Mouse (Mus musculus) neural tube, embryonic 13.5 days (tissue): Measurements from ENCODE around the gene Panx1. TPM values are rescaled to one million over a fixed set of nuclear protein-coding genes. Genes with fewer than 3 reads are reported as not detected.

Source experiments
- ATAC-seq: fragments of 200-750 bp; cut with Nextera tagmentation; 2 replicates; pipeline ENCODE4 v1.8.0; 2017; ENCODE audit warnings: low read depth, mild to moderate bottlenecking, moderate TSS enrichment, moderate library complexity
- H3K27ac ChIP-seq: fragments of 300-500 bp; sonication (generic); replicated peaks from 2 replicates; pipeline ENCODE4 v1.5.1; 2015; ENCODE audit warnings: moderate library complexity, mild to moderate bottlenecking, inconsistent platforms
- H3K27me3 ChIP-seq: fragments of 300-500 bp; sonication (generic); 2 replicates; pipeline ENCODE4 v1.6.1; 2015; ENCODE audit warnings: mild to moderate bottlenecking, inconsistent platforms
- H3K36me3 ChIP-seq: fragments of 300-500 bp; sonication (generic); 2 replicates; pipeline ENCODE4 v1.6.1; 2015; ENCODE audit warnings: mild to moderate bottlenecking, inconsistent platforms
- H3K4me1 ChIP-seq: fragments of 300-500 bp; sonication (generic); replicated peaks from 2 replicates; pipeline ENCODE4 v1.6.1; 2015; ENCODE audit warnings: inconsistent platforms
- H3K4me2 ChIP-seq: fragments of 300-500 bp; sonication (generic); 2 replicates; pipeline ENCODE4 v1.6.1; 2015; ENCODE audit warnings: inconsistent platforms, mild to moderate bottlenecking, moderate library complexity
- H3K4me3 ChIP-seq: fragments of 300-500 bp; sonication (generic); 2 replicates; pipeline ENCODE4 v1.5.1; 2015; ENCODE audit warnings: mild to moderate bottlenecking, inconsistent platforms
- H3K9ac ChIP-seq: fragments of 300-500 bp; sonication (generic); 2 replicates; pipeline ENCODE4 v1.6.1; 2015; ENCODE audit warnings: moderate library complexity, mild to moderate bottlenecking, inconsistent platforms
- H3K9me3 ChIP-seq: fragments of 300-500 bp; sonication (generic); 2 replicates; pipeline ENCODE4 v1.6.1; 2016; ENCODE audit warnings: inconsistent platforms
- WGBS: fragments of 180-500 bp; shearing (Covaris S2); methylation state at CpG from one replicate; pipeline ENCODE4 v1.1.7; 2015; 5-methylcytosine and 5-hydroxymethylcytosine counted together
- polyA plus RNA-seq: library from polyadenylated mRNA; unstranded; fragments of >200 nt; fragmentation: Nextera tagmentation; extraction: Ambion mirVana; gene quantifications from 2 replicates; pipeline ENCODE4 v1.2.1, GENCODE M21; 2015

Panx1 gene
- polyA plus RNA-seq, result 139 and 157 TPM in 2 replicates

DNA sequence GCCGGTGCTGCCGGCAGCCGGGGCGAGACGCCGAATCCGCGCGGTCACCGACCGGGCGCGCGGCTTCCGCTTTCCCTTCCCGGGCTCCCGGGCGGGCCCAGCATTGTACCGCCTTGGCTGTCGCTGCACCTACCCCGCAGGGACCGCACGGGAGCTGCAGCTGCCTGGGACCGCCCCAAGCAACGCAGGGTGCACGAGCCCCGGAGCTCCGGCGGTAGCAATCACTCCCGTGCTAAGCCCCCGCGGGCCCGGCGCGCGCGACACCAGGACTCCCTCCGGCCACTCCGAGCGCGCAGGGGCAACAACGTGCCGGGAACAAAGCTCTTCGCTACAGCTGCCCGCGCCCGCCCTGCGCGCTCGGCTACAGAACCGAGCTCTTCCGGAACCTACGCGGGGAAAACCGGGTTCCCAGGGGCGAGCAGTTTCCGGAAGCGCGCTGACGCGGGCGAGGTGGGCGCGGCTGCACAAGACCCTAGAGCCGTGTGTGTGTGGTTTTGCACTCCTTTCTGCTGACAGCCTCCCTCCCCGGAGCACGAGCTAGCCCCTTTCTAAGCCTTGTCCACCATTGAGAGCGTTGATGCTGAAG, at the start of gene Panx1:
Gene Panx1, minus strand, starts transcription at position 395 of the 586 bp plus-strand sequence.
- no peaks in the 10 kb centered on the region for H3K9me3 ChIP-seq
- H3K36me3 ChIP-seq, result no peaks in the 10 kb centered on the region
- H3K27ac ChIP-seq, result peak within 1 kb of the TSS; percentile 96
- H3K4me3 ChIP-seq, result peak within 1 kb of the TSS; percentile 91
- H3K4me2 ChIP-seq, result peak within 1 kb of the TSS; percentile 78
- H3K27me3 ChIP-seq, result no peaks in the 10 kb centered on the region
- H3K4me1 ChIP-seq, result peaks cover 47% of the 10 kb centered on the region
- ATAC-seq, result peak; percentile 95
- peak within 1 kb of the TSS; percentile 96 for H3K9ac ChIP-seq
- under 1% methylated on average over 67 of the region's 68 CpGs for WGBS

DNA sequence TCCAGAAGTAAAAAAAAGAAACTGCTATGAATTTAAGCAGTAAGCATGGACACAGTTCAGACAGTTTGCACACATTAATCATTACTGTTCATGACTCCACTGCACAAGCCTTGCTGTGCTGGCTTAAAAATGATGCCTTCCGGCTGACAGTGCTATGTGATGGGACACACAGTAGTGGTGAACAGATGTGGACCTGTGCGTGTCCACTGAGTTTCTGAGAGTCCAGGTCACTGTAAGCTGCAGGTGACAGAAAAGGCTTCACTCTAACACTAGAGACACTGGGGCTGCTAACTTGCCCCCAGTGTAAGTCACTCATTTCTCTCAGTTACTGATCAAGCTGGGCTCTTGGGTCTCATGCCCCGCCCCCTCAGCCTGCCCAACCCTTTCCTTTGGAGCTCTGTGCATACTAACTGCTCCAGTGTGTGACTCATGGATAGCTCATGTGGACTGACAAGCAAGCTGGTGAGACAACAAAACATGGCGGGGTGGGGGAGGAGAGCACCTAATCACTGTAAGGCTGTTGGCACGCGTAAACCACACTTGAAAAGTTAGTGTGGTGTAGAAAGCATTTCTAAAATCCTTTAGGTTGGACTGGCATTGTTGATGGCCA, 23.5 kb upstream of the Panx1 start:
- no peak overlapping the region for H3K27ac ChIP-seq
- WGBS, result 85% methylated on average over 6 of the region's 6 CpGs
- no peak overlapping the region for H3K4me2 ChIP-seq
- H3K9me3 ChIP-seq, result no peaks in the 10 kb centered on the region
- no peak for ATAC-seq
- no peak overlapping the region for H3K4me3 ChIP-seq
- H3K9ac ChIP-seq, result no peak overlapping the region
- no peaks in the 10 kb centered on the region for H3K4me1 ChIP-seq
- H3K27me3 ChIP-seq, result no peaks in the 10 kb centered on the region
- no peaks in the 10 kb centered on the region for H3K36me3 ChIP-seq

DNA sequence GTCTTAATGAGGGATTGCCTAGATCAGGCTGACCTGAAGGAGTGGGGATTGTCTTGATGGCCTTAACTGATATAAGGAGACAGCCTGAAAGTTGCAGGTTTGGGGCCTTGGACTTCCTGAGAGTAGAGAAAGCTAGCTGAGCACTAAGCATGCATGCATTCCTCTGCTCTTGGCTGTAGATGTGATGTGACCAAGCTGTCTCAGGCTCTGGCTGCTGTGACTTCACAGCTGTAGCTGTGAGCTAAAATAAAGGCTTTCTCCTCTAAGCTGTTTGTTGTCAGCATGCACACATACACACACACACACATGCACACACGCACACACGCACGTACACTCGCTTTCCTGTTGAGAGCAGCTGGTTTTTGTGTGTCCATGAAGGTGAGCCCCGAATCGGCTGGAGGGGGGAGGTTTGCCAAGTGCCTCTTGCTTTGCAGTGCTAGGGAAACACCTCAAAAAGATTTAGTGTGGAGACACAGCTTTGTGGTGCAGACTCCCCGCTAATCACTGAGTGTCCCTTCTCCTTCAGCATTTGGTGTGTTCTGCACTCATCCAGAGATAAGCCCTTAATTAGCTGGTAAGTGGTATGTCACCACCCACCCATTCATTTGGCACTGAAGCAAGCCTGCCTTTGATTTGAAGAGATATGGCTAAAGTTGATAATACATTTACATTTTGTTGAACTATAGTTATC, 22.9 kb upstream of the Panx1 start:
- H3K9ac ChIP-seq, result no peak overlapping the region
- no peak overlapping the region for H3K27ac ChIP-seq
- WGBS, result 88% methylated on average over 7 of the region's 7 CpGs
- H3K9me3 ChIP-seq, result no peaks in the 10 kb centered on the region
- no peaks in the 10 kb centered on the region for H3K36me3 ChIP-seq
- no peak for ATAC-seq
- no peak overlapping the region for H3K4me2 ChIP-seq
- no peaks in the 10 kb centered on the region for H3K4me1 ChIP-seq
- no peak overlapping the region for H3K4me3 ChIP-seq
- H3K27me3 ChIP-seq, result no peaks in the 10 kb centered on the region

DNA sequence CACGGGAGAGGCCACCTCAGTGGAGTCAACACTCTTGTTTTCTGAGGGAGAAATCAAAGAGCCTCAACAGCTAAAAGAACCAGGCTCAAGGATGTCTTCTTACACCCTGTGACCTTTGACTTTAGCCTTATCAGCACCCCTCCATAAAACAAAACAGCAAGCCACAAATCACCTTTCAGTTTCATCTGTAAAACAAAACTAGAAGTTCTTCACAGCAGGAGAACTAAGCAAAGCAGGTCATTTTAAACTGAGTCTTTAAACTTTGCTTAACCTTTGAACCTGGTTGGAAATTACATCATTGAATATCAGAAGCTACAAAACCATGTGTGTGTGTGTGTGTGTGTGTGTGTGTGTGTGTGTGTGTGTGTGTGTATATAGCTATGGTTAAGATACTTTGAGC, 18.9 kb upstream of the Panx1 start:
- Histone ChIP-seq H3K4me1 (no peaks in the 10 kb centered on the region), H3K9ac (no peak overlapping the region), H3K27ac (no peak overlapping the region), H3K27me3 (no peaks in the 10 kb centered on the region), H3K4me3 (no peak overlapping the region), H3K36me3 (no peaks in the 10 kb centered on the region), H3K9me3 (no peaks in the 10 kb centered on the region), H3K4me2 (no peak overlapping the region)
- no peak for ATAC-seq
- 17% methylated on average over 1 of the region's 1 CpGs for WGBS

DNA sequence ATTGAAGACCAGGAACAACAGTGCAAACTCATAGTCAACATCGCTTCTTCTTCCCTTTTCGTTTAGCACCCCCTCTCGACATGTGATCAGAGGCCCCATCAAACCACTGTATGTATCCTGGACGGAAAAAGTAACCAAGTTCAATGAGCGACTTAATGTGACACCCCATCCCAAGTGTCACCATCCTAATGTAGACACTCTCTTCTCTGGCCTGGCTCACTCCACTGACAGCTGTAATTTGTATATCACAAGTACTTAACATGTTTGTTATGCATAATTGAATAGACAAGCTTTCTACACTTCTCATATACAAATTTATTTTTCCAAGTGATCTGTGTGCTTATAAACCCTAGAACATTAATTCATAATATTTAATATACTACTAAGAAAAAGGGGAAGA, 15.6 kb upstream of the Panx1 start:
- no peaks in the 10 kb centered on the region for H3K9me3 ChIP-seq
- no peak overlapping the region for H3K27ac ChIP-seq
- no peaks in the 10 kb centered on the region for H3K27me3 ChIP-seq
- ATAC-seq, result no peak
- no peak overlapping the region for H3K4me3 ChIP-seq
- WGBS, result 93% methylated on average over 5 of the region's 5 CpGs
- H3K4me1 ChIP-seq, result no peaks in the 10 kb centered on the region
- H3K36me3 ChIP-seq, result no peaks in the 10 kb centered on the region
- H3K9ac ChIP-seq, result no peak overlapping the region
- no peak overlapping the region for H3K4me2 ChIP-seq

DNA sequence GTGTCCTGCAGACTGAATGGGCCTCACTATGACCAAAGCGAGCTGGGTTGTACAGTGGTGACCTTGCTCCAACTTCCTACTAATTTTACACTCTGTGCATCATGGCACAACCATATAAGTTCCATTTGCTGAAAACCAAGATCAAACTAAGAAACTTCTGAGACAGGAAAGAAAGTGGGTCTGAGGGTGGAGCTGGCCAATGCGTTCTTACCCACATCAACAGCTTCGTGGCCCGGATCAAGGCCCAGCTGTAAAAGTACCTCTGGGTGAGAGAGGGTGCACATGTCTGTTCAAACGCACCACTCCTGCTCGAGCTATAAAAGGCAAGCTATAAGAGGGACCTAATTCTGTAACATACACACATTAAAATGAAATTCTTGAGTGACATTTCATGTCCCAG, 14.7 kb upstream of the Panx1 start:
- WGBS, result 84% methylated on average over 6 of the region's 6 CpGs
- Histone ChIP-seq H3K27me3 (no peaks in the 10 kb centered on the region), H3K36me3 (no peaks in the 10 kb centered on the region), H3K27ac (no peak overlapping the region), H3K4me3 (no peak overlapping the region), H3K9ac (no peak overlapping the region), H3K4me1 (no peaks in the 10 kb centered on the region), H3K9me3 (no peaks in the 10 kb centered on the region), H3K4me2 (no peak overlapping the region)
- no peak for ATAC-seq

DNA sequence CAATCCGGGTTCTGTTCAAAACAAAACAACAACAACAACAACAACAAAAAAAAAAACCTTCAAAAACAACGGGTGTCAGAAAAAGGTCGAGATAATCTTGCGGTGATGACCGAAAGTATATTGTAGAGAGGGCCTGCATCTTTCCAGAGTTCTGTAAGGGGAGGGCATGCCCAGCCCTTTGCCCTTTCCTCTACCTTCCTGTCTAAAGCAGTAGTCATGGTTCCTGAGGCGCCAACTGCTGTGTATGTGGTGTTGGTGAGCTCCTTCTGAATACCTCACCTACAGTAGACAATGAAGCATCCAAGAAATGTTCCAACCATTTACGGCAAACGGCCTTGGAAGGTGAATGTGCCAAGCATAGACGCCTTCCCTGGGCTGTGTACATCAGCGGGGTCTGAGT, 462 bp upstream of the Panx1 start:
- peak; percentile 15; the same call in 1 of the 2 replicates for ATAC-seq
- H3K9ac ChIP-seq, result peak overlapping the region; percentile 96
- peaks cover 43% of the 10 kb centered on the region for H3K4me1 ChIP-seq
- no peaks in the 10 kb centered on the region for H3K9me3 ChIP-seq
- peak overlapping the region; percentile 78 for H3K4me2 ChIP-seq
- 40% methylated on average over 10 of the region's 10 CpGs for WGBS
- H3K27ac ChIP-seq, result peak overlapping the region; percentile 96
- H3K27me3 ChIP-seq, result no peaks in the 10 kb centered on the region
- H3K36me3 ChIP-seq, result no peaks in the 10 kb centered on the region
- H3K4me3 ChIP-seq, result peak overlapping the region; percentile 91

DNA sequence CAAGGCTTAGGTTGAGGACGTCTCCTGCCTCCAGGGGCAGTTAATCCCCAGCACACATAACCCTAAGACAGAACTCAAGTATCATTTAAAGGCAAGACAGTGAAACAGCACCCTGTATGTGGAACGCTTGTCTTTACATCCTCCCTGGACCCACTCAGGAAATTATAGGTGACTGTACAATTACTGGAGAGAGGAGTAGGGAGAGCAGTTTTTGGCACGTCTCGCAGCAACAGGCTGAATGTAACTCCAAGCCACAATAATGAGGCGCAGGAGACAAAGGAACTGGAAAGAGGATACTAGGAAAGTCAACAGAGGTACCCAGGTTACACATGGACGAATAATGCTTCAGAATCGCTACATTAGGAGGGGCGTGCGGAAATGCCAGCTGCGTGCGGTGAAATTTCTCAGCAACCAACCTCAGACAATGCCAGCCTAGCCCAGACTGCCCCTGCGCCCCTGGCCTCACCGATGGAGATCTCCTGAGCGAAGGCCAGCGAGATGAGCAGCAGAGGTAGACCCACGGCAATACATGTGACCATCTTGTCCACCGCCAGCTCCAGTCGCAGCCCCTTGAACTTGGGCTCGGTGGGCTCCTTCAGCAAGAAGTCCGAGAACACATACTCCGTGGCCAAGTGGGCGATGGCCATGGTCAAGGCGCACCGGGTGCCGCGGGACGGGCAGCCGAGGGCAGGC, 741 bp downstream of the Panx1 start:
- no peaks in the 10 kb centered on the region for H3K27me3 ChIP-seq
- no peaks in the 10 kb centered on the region for H3K9me3 ChIP-seq
- WGBS, result under 1% methylated on average over 28 of the region's 28 CpGs
- H3K27ac ChIP-seq, result peak overlapping the region; percentile 96
- H3K4me1 ChIP-seq, result peaks cover 47% of the 10 kb centered on the region
- H3K9ac ChIP-seq, result peak overlapping the region; percentile 96
- H3K4me3 ChIP-seq, result peak overlapping the region; percentile 91
- ATAC-seq, result peak; percentile 66
- H3K36me3 ChIP-seq, result no peaks in the 10 kb centered on the region
- peak overlapping the region; percentile 78 for H3K4me2 ChIP-seq

DNA sequence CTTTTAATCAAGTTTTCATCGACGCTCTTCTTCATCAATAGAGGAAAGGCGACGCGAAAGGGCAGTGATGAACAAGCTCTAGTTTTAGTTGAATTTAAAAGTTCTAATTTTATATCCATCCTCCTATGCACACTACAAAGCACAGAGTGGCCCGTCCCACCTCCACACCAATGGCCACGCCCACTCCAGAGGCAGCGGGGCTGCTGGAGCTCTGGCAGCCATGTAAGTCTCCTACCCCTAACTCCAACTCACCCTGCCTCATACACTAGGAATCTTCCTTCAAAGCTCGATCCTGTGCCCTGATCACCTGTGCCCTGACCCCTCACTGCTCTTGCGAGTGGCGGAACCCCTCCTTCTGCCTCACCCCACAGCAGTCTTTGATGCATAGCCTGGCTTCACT, 3.7 kb downstream of the Panx1 start:
- no peak overlapping the region for H3K27ac ChIP-seq
- ATAC-seq, result no peak
- H3K36me3 ChIP-seq, result no peaks in the 10 kb centered on the region
- 91% methylated on average over 11 of the region's 11 CpGs for WGBS
- H3K27me3 ChIP-seq, result no peaks in the 10 kb centered on the region
- no peaks in the 10 kb centered on the region for H3K9me3 ChIP-seq
- no peak overlapping the region for H3K4me2 ChIP-seq
- peaks cover 61% of the 10 kb centered on the region for H3K4me1 ChIP-seq
- no peak overlapping the region for H3K4me3 ChIP-seq
- no peak overlapping the region for H3K9ac ChIP-seq

DNA sequence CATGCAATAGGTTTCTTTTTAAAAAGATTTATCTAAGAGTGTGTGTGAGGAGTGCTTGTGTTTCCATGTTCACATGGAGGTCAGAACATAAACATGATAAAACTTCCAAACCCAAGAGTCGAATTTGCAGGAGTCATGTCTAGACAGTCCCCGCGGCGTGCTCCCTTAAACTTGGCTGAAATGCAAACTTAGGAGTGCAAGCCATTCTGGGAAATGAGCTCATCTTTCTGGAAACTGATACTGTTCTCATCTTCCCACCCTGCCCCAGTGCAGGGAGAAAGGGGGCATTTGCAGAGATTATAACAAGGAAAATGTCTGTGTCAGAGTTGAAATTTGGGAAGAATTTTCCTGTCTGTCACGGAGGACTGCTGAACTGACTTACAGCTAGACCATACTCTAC, 5.4 kb downstream of the Panx1 start:
- Histone ChIP-seq H3K4me2 (no peak overlapping the region), H3K9me3 (no peaks in the 10 kb centered on the region), H3K27me3 (no peaks in the 10 kb centered on the region), H3K4me3 (no peak overlapping the region), H3K36me3 (no peaks in the 10 kb centered on the region), H3K27ac (no peak overlapping the region), H3K9ac (no peak overlapping the region), H3K4me1 (peaks cover 55% of the 10 kb centered on the region)
- ATAC-seq, result no peak
- 93% methylated on average over 5 of the region's 5 CpGs for WGBS

DNA sequence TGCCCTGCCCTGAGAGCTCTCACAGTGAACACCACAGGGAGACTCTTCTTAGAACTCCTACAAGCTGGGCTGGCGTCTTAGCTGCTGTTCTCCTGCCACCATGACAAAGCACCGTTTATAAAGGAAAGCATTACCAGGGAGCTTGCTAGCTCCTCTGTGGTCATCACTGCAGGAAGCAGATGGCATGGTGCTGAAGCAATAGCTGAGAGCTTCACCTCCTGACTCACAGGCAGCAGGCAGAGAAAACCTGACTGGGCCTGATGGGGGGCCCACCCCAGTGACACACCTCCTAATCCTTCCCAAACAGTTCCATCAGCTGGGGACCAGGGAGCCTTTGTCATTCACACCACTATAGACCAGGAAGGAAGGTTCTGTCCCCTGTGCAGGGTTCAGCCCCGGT, 7.6 kb downstream of the Panx1 start:
- Histone ChIP-seq H3K4me2 (no peak overlapping the region), H3K9ac (no peak overlapping the region), H3K36me3 (0 out of 2 replicates have a peak, but pooled peaks cover 4% of the 10 kb centered on the region), H3K4me3 (no peak overlapping the region), H3K27me3 (no peaks in the 10 kb centered on the region), H3K4me1 (peaks cover 38% of the 10 kb centered on the region), H3K9me3 (no peaks in the 10 kb centered on the region), H3K27ac (no peak overlapping the region; the same call in 1 of the 2 replicates)
- ATAC-seq, result no peak
- WGBS, result 51% methylated on average over 3 of the region's 3 CpGs

DNA sequence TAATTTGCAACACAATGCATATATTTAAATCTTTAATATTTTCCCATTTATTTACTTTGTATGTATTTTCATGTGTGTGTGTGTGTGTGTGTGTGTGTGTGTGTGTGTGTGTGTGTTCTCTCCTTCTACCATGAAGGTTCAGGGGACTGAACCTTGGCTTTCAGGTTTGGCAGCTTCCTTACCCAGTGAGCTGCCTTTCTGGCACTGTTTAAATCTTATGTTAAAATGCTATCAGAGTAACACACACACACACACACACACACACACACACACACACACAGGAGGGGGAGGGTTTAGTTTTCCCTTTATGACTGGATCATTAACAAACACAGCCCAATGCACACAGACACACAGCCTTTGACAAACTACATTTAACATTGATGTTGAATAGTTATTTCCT, 8.0 kb downstream of the Panx1 start:
- no peak overlapping the region for H3K4me3 ChIP-seq
- peaks cover 33% of the 10 kb centered on the region for H3K4me1 ChIP-seq
- no peak overlapping the region for H3K4me2 ChIP-seq
- H3K27me3 ChIP-seq, result no peaks in the 10 kb centered on the region
- H3K9me3 ChIP-seq, result no peaks in the 10 kb centered on the region
- ATAC-seq, result no peak
- no peak overlapping the region; the same call in 1 of the 2 replicates for H3K27ac ChIP-seq
- 0 out of 2 replicates have a peak, but pooled peaks cover 4% of the 10 kb centered on the region for H3K36me3 ChIP-seq
- no peak overlapping the region for H3K9ac ChIP-seq
